Mouse (Mus musculus): ENCODE measurements around the gene Mrc2. TPM values are rescaled to one million over a fixed set of nuclear protein-coding genes. Genes with fewer than 3 reads are reported as not detected.

The Mrc2 gene
- polyA plus RNA-seq, 2 experiments = 0.28 to 0.80 TPM

DNA sequence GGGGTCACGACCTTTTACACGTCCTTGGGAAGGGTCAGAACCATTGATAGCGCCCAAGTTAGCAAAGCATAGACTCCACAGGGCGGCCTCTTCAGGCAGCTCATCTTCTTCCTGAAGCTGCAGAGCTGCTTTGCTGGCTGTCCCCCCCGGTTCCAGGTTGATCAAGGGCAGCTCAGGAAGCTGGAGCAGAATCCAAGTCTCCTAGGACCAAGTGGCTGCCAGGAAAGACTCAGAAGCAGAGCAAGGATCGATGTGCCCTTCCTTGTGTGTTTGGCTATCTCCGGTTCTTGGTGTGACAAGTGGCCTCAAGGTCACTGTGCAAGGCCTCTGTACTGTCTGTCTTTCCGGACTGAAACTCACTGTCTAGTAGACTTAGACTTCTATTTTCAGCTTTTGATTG is 81.4 kb downstream of the Mrc2 start:
- H3K9me3 ChIP-seq (ENCODE audit: control insufficient read depth, low read length) = no peaks in the 10 kb centered on the region
- no peaks in the 10 kb centered on the region for H3K27me3 ChIP-seq (ENCODE audit: control insufficient read depth, insufficient read depth, low read length)
- no peak overlapping the region for H3K27ac ChIP-seq
- H3K4me1 ChIP-seq (replicated peaks; ENCODE audit: control insufficient read depth in 2 of 2, insufficient read depth in 2 of 2, low read length in 1 of 2) = peaks cover 15 to 23% of the 10 kb centered on the region in 2 experiments
- no peaks in the 10 kb centered on the region for H3K36me3 ChIP-seq (replicated peaks; ENCODE audit: control insufficient read depth, insufficient read depth, low read depth)
- 55% methylated on average over 8 of the region's 8 CpGs for WGBS (ENCODE audit: insufficient replicate concordance)
- H3K4me2 ChIP-seq (ENCODE audit: low read depth) = no peak overlapping the region
- H3K9ac ChIP-seq (replicated peaks) = no peak overlapping the region
- no peak for ATAC-seq (ENCODE audit: insufficient read depth)
- H3K4me3 ChIP-seq (ENCODE audit: insufficient read depth in 1 of 2, low read depth in 2 of 2, low read length in 2 of 2) = no peak overlapping the region
- TF ChIP-seq EP300 (IDR thresholded peaks at IDR 0.05; ENCODE audit: low read depth) (no peak), CTCF (IDR thresholded peaks at IDR 0.05; ENCODE audit: low read depth) (no peak)
- DNase-seq (ENCODE audit: low read depth in 3 of 3, low spot score in 3 of 3) = no peak

DNA sequence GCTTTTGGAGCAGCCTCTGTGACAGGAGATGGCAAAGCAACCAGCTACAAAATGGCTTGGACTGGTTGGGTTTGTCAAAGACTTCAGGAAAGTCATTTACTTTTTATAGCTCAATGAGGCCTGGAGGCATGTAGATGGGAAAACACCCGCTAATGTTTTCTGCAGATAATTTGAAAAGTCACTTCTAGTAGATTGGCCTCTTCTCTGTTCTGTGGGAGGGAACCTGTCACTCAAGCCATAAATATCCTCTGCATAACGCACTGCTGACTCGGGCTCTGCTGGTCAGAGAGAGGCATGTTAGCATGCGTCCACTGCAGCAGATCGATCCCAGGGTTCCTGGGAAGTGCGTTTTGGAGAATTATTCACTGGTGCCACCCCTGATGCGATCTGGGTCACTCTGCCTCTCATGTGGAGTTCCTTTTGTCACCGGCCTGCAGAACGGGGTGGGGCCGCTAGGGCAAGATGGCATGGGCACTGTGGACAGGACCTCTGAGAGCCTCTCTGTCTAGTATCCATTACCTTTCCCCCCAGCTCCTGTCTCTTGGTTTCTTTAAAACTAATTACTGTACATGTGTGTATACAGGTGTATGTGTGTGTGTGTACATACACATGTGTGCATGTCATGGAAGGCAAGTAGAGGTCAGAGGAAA is 82.2 kb downstream of the Mrc2 start:
- ATAC-seq (ENCODE audit: insufficient read depth) = peak; percentile 69
- no peaks in the 10 kb centered on the region for H3K27me3 ChIP-seq (ENCODE audit: control insufficient read depth, insufficient read depth, low read length)

GRCm38 (mm10) chr11:105375821-105376235 is 83.4 kb downstream of the Mrc2 start:
- no peak overlapping the region for H3K9ac ChIP-seq (replicated peaks)
- TF ChIP-seq EP300 (IDR thresholded peaks at IDR 0.05; ENCODE audit: low read depth) (no peak), CTCF (IDR thresholded peaks at IDR 0.05; ENCODE audit: low read depth) (no peak)
- H3K4me3 ChIP-seq (ENCODE audit: insufficient read depth in 1 of 2, low read depth in 2 of 2, low read length in 2 of 2) = no peak overlapping the region
- no peak for DNase-seq (ENCODE audit: low read depth in 3 of 3, low spot score in 3 of 3)
- peaks cover 15 to 21% of the 10 kb centered on the region in 2 experiments for H3K4me1 ChIP-seq (replicated peaks; ENCODE audit: control insufficient read depth in 2 of 2, insufficient read depth in 2 of 2, low read length in 1 of 2)
- no peaks in the 10 kb centered on the region for H3K9me3 ChIP-seq (ENCODE audit: control insufficient read depth, low read length)
- no peak overlapping the region for H3K4me2 ChIP-seq (ENCODE audit: low read depth)
- no peaks in the 10 kb centered on the region for H3K36me3 ChIP-seq (replicated peaks; ENCODE audit: control insufficient read depth, insufficient read depth, low read depth)
- H3K27ac ChIP-seq = no peak overlapping the region
- ATAC-seq (ENCODE audit: insufficient read depth) = no peak
- no peaks in the 10 kb centered on the region for H3K27me3 ChIP-seq (ENCODE audit: control insufficient read depth, insufficient read depth, low read length)
- WGBS (ENCODE audit: insufficient replicate concordance) = 64% methylated on average over 1 of the region's 1 CpGs

More for the DNA sequence above, 82.2 kb downstream of the Mrc2 start:
- Histone ChIP-seq H3K4me3 (ENCODE audit: insufficient read depth in 1 of 2, low read depth in 2 of 2, low read length in 2 of 2) (no peak overlapping the region), H3K36me3 (replicated peaks; ENCODE audit: control insufficient read depth, insufficient read depth, low read depth) (no peaks in the 10 kb centered on the region), H3K9ac (replicated peaks) (0 out of 2 replicates have a peak overlapping the region, but pooled peaks have one; percentile 2), H3K4me2 (ENCODE audit: low read depth) (peak overlapping the region; percentile 33), H3K27ac (peak overlapping the region; percentile 8), H3K9me3 (ENCODE audit: control insufficient read depth, low read length) (no peaks in the 10 kb centered on the region), H3K4me1 (replicated peaks; ENCODE audit: control insufficient read depth in 2 of 2, insufficient read depth in 2 of 2, low read length in 1 of 2) (peaks cover 15 to 21% of the 10 kb centered on the region in 2 experiments)
- 37% methylated on average over 10 of the region's 10 CpGs for WGBS (ENCODE audit: insufficient replicate concordance)
- peak; percentile 55 for TF ChIP-seq EP300 (IDR thresholded peaks at IDR 0.05; ENCODE audit: low read depth)
- TF ChIP-seq CTCF (IDR thresholded peaks at IDR 0.05; ENCODE audit: low read depth) = peak; percentile 26
- no peak for DNase-seq (ENCODE audit: low read depth in 3 of 3, low spot score in 3 of 3)

GRCm38 (mm10) chr11:105385266-105385665 is 92.8 kb downstream of the Mrc2 start:
- ATAC-seq (ENCODE audit: insufficient read depth) = no peak
- no peak overlapping the region for H3K27ac ChIP-seq

GRCm38 (mm10) chr11:105388636-105389035 is 96.2 kb downstream of the Mrc2 start:
- Histone ChIP-seq H3K4me1 (replicated peaks; ENCODE audit: control insufficient read depth in 2 of 2, insufficient read depth in 2 of 2, low read length in 1 of 2) (peaks cover 6% of the 10 kb centered on the region in 2 experiments; a peak in 3 of 4 replicates), H3K9ac (replicated peaks) (no peak overlapping the region), H3K4me3 (ENCODE audit: insufficient read depth in 1 of 2, low read depth in 2 of 2, low read length in 2 of 2) (no peak overlapping the region), H3K36me3 (replicated peaks; ENCODE audit: control insufficient read depth, insufficient read depth, low read depth) (no peaks in the 10 kb centered on the region), H3K9me3 (ENCODE audit: control insufficient read depth, low read length) (no peaks in the 10 kb centered on the region), H3K27me3 (ENCODE audit: control insufficient read depth, insufficient read depth, low read length) (no peaks in the 10 kb centered on the region), H3K4me2 (ENCODE audit: low read depth) (no peak overlapping the region), H3K27ac (no peak overlapping the region)
- ATAC-seq (ENCODE audit: insufficient read depth) (no peak), DNase-seq (ENCODE audit: low read depth in 3 of 3, low spot score in 3 of 3) (no peak)
- 50% methylated on average over 2 of the region's 2 CpGs for WGBS (ENCODE audit: insufficient replicate concordance)
- no peak for TF ChIP-seq CTCF (IDR thresholded peaks at IDR 0.05; ENCODE audit: low read depth)
- no peak for TF ChIP-seq EP300 (IDR thresholded peaks at IDR 0.05; ENCODE audit: low read depth)

More at GRCm38 (mm10) chr11:105385266-105385665, 92.8 kb downstream of the Mrc2 start:
- Histone ChIP-seq H3K4me3 (ENCODE audit: insufficient read depth in 1 of 2, low read depth in 2 of 2, low read length in 2 of 2) (no peak overlapping the region), H3K36me3 (replicated peaks; ENCODE audit: control insufficient read depth, insufficient read depth, low read depth) (no peaks in the 10 kb centered on the region), H3K9ac (replicated peaks) (no peak overlapping the region), H3K27me3 (ENCODE audit: control insufficient read depth, insufficient read depth, low read length) (no peaks in the 10 kb centered on the region), H3K4me2 (ENCODE audit: low read depth) (no peak overlapping the region), H3K9me3 (ENCODE audit: control insufficient read depth, low read length) (no peaks in the 10 kb centered on the region), H3K4me1 (replicated peaks; ENCODE audit: control insufficient read depth in 2 of 2, insufficient read depth in 2 of 2, low read length in 1 of 2) (no peaks in the 10 kb centered on the region)
- 90% methylated on average over 9 of the region's 9 CpGs for WGBS (ENCODE audit: insufficient replicate concordance)
- no peak for TF ChIP-seq EP300 (IDR thresholded peaks at IDR 0.05; ENCODE audit: low read depth)
- TF ChIP-seq CTCF (IDR thresholded peaks at IDR 0.05; ENCODE audit: low read depth) = no peak
- DNase-seq (ENCODE audit: low read depth in 3 of 3, low spot score in 3 of 3) = no peak
